Mouse (Mus musculus) stomach, embryonic 14.5 days (tissue): Measurements from ENCODE around the gene Fbf1. TPM values are rescaled to one million over a fixed set of nuclear protein-coding genes. Genes with fewer than 3 reads are reported as not detected.
"Not testable (repeated sequence)": the region's sequence is repeated elsewhere in the genome, so short reads cannot be mapped to it uniquely, and the experiment has no call there.

ENCODE experiments used
- ATAC-seq: fragments of 200-750 bp; cut with Nextera tagmentation; 2 replicates; pipeline ENCODE4 v1.8.0; 2017; ENCODE audit warnings: low read depth, moderate TSS enrichment; ENCODE audit not compliant: insufficient number of reproducible peaks, insufficient read depth, low FRiP score
- H3K27ac ChIP-seq: fragments of 300-500 bp; sonication (generic); 2 replicates; pipeline ENCODE4 v1.5.1; 2014; ENCODE audit warnings: mild to moderate bottlenecking, low read length, moderate library complexity, mixed read lengths
- H3K27me3 ChIP-seq: fragments of 300-500 bp; sonication (generic); 2 replicates; pipeline ENCODE4 v1.6.1; 2014; ENCODE audit warnings: low read length, control low read depth, mixed read lengths; ENCODE audit not compliant: control insufficient read depth, insufficient read depth
- H3K36me3 ChIP-seq: fragments of 300-500 bp; sonication (generic); 2 replicates; pipeline ENCODE4 v1.6.1; 2014; ENCODE audit warnings: mild to moderate bottlenecking, control low read depth, low read length, moderate library complexity, mixed read lengths; ENCODE audit not compliant: control insufficient read depth, insufficient read depth
- H3K4me1 ChIP-seq: fragments of 300-500 bp; sonication (generic); 2 replicates; pipeline ENCODE4 v1.6.1; 2014; ENCODE audit warnings: low read length, control low read depth, mixed read lengths; ENCODE audit not compliant: control insufficient read depth, insufficient read depth
- H3K4me2 ChIP-seq: fragments of 300-500 bp; sonication (generic); replicated peaks from 2 replicates; pipeline ENCODE4 v1.6.1; 2014; ENCODE audit warnings: low read depth, low read length, control low read depth
- H3K4me3 ChIP-seq: fragments of 300-500 bp; sonication (generic); 2 replicates; pipeline ENCODE4 v1.5.1; 2014; ENCODE audit warnings: low read depth, low read length, control low read depth
- H3K9ac ChIP-seq: fragments of 300-500 bp; sonication (generic); replicated peaks from 2 replicates; pipeline ENCODE4 v1.6.1; 2014; ENCODE audit warnings: low read depth, mild to moderate bottlenecking, control low read depth, low read length, moderate library complexity, mixed read lengths
- H3K9me3 ChIP-seq: fragments of 300-500 bp; sonication (generic); 2 replicates; pipeline ENCODE4 v1.6.1; 2016; ENCODE audit warnings: low read depth, low read length, control low read depth; ENCODE audit not compliant: control insufficient read depth
- WGBS: fragments of 180-500 bp; shearing (Covaris S2); extraction: QIAGEN DNeasy Blood & Tissue Kit; methylation state at CpG from one replicate; pipeline ENCODE4 v1.1.7; 2014; 5-methylcytosine and 5-hydroxymethylcytosine counted together
- polyA plus RNA-seq: library from polyadenylated mRNA; unstranded; fragments of >200 nt; fragmentation: Nextera tagmentation; extraction: Ambion mirVana; gene quantifications from 2 replicates; pipeline ENCODE4 v1.2.1, GENCODE M21; 2014

The Fbf1 gene
- polyA plus RNA-seq, 1 experiment from 2014 or later: 29.3 TPM

GRCm38 (mm10) chr11:116129091-116129790 lies 38.7 kb downstream of the Fbf1 start:
- H3K9ac ChIP-seq: no peak overlapping the region
- peak overlapping the region; percentile 55; the same call in 1 of the 2 replicates for H3K4me3 ChIP-seq
- no peak for ATAC-seq

DNA sequence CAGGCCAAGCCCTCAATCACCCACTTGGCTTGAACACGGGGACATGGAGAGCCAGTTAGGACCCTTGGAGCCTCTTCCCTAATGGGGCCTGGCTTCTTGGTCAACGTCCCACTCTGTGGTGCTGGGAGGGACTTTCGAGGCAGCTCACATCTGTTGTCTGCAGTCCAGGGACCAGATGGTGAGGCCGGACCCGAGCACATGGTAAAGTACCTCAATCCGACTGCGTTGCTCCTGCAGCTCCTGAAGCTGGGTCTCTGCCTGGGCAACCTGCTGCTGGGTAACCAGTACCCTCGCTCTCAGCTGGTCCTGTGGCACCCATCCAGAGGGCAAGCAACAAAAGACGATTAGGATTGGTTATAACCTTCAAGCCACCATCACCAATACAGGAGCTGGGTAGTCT lies 40.0 kb downstream of the Fbf1 start:
- peaks cover 11% of the 10 kb centered on the region; the same call in 1 of the 2 replicates for H3K36me3 ChIP-seq
- no peaks in the 10 kb centered on the region; the same call in 1 of the 2 replicates for H3K9me3 ChIP-seq
- H3K27me3 ChIP-seq: no peaks in the 10 kb centered on the region
- no peak overlapping the region for H3K4me3 ChIP-seq
- no peak overlapping the region; the same call in 1 of the 2 replicates for H3K27ac ChIP-seq
- WGBS: 63% methylated on average over 9 of the region's 9 CpGs
- no peak for ATAC-seq
- H3K4me1 ChIP-seq: peaks cover 25% of the 10 kb centered on the region
- no peak overlapping the region for H3K9ac ChIP-seq
- no peak overlapping the region for H3K4me2 ChIP-seq

More at GRCm38 (mm10) chr11:116129091-116129790, 38.7 kb downstream of the Fbf1 start:
- 78% methylated on average over 9 of the region's 9 CpGs for WGBS
- Histone ChIP-seq H3K36me3 (peaks cover 11% of the 10 kb centered on the region; the same call in 1 of the 2 replicates), H3K27ac (no peak overlapping the region), H3K27me3 (no peaks in the 10 kb centered on the region), H3K4me1 (peaks cover 25% of the 10 kb centered on the region), H3K4me2 (peak overlapping the region; percentile 62), H3K9me3 (no peaks in the 10 kb centered on the region; the same call in 1 of the 2 replicates)

- Histone ChIP-seq H3K4me1 (peaks cover 25% of the 10 kb centered on the region), H3K27me3 (no peaks in the 10 kb centered on the region)
These were observed 40.6 kb downstream of the Fbf1 start, which contains the start of gene Trim47 for GRCm38 (mm10) chr11:116127156-116127980. TSS of gene Trim47 (minus strand) at chr11:116127210.

DNA sequence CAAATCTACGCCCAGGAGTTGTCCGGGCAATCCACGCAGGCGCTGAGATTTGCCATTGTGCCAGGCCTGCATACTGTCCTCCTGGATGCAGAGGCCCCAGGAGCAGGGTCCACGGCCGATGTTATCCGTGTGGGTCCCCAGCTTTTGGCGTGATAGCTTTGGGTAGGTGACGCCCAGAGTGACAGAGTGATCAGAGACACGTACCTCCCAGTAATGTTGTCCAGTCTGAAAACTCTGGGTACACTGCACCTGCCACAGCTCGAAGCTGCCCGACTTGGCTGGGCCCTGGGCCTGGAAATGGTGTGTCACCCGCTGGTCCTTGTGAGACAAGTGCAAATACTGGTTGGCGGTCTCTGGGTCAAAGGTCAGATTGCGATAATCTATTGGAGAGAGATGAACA lies 41.7 kb downstream of the Fbf1 start:
- no peaks in the 10 kb centered on the region for H3K27me3 ChIP-seq
- peaks cover 21% of the 10 kb centered on the region for H3K4me1 ChIP-seq
- H3K4me3 ChIP-seq: no peak overlapping the region
- H3K4me2 ChIP-seq: no peak overlapping the region
- H3K27ac ChIP-seq: no peak overlapping the region
- 94% methylated on average over 15 of the region's 15 CpGs for WGBS
- H3K9ac ChIP-seq: no peak overlapping the region
- H3K9me3 ChIP-seq: no peaks in the 10 kb centered on the region; the same call in 1 of the 2 replicates
- no peak for ATAC-seq
- H3K36me3 ChIP-seq: peaks cover 6% of the 10 kb centered on the region; the same call in 1 of the 2 replicates

More at GRCm38 (mm10) chr11:116127156-116127980, 40.6 kb downstream of the Fbf1 start, which contains the start of gene Trim47:
- Histone ChIP-seq H3K9ac (no peak within 1 kb of the TSS), H3K4me2 (peak within 1 kb of the TSS; percentile 35), H3K4me3 (0 out of 2 replicates have a peak within 1 kb of the TSS, but pooled peaks have one; percentile 5), H3K27ac (peak within 1 kb of the TSS; percentile 2; the same call in 1 of the 2 replicates), H3K9me3 (no peaks in the 10 kb centered on the region; the same call in 1 of the 2 replicates), H3K36me3 (peaks cover 11% of the 10 kb centered on the region; the same call in 1 of the 2 replicates)
- peak; percentile 50; the same call in 1 of the 2 replicates for ATAC-seq
- 28% methylated on average over 23 of the region's 23 CpGs for WGBS

GRCm38 (mm10) chr11:116121731-116122245 lies 46.2 kb downstream of the Fbf1 start:
- H3K4me2 ChIP-seq, H3K27me3 ChIP-seq, ATAC-seq, H3K9me3 ChIP-seq, H3K4me1 ChIP-seq, H3K4me3 ChIP-seq, H3K36me3 ChIP-seq, H3K9ac ChIP-seq, H3K27ac ChIP-seq: not testable (repeated sequence)
- WGBS: 95% methylated on average over 8 of the region's 8 CpGs

GRCm38 (mm10) chr11:116117819-116118218 lies 50.1 kb downstream of the Fbf1 start:
- no peak overlapping the region for H3K4me2 ChIP-seq
- H3K9me3 ChIP-seq: no peaks in the 10 kb centered on the region
- H3K9ac ChIP-seq: no peak overlapping the region
- H3K36me3 ChIP-seq: no peaks in the 10 kb centered on the region
- H3K27ac ChIP-seq: no peak overlapping the region
- ATAC-seq: no peak
- no peak overlapping the region for H3K4me3 ChIP-seq
- no peaks in the 10 kb centered on the region for H3K4me1 ChIP-seq
- H3K27me3 ChIP-seq: no peaks in the 10 kb centered on the region

GRCm38 (mm10) chr11:116117241-116117640 lies 50.7 kb downstream of the Fbf1 start:
- no peak for ATAC-seq
- 69% methylated on average over 12 of the region's 12 CpGs for WGBS

DNA sequence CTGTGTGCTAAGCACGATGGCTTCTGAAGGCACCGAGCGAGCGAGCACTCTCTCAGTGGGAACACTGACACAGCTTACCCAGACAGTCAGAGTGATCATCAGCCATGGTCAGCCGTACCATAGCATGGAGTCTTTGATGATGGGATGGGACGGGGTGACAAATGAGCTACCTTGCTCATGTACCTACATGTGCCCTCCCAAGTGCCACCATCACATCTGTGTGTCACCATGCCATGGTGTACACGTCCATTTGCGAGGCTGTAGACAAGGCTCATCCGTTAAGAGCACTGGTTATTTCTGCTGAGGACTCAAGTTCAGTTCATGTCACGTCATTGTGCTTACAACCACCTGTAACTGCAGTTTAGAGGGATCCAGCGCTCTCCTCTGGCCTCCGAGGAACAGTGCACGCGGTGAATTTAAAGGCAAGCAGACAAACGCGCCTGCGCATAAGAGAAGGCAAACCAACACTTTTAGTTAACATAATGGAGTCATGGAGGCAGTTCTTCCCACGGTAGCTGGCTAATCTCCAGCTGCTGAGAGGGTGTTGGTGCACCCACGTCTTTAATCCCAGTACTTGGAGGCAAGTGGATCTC lies 56.3 kb downstream of the Fbf1 start:
- no peak overlapping the region for H3K9ac ChIP-seq
- no peak overlapping the region for H3K27ac ChIP-seq
- H3K4me1 ChIP-seq: peaks cover 33% of the 10 kb centered on the region; the same call in 1 of the 2 replicates
- no peak overlapping the region for H3K4me3 ChIP-seq
- 88% methylated on average over 19 of the region's 19 CpGs for WGBS
- H3K4me2 ChIP-seq: no peak overlapping the region
- H3K27me3 ChIP-seq: peaks cover 17% of the 10 kb centered on the region
- no peak for ATAC-seq
- no peaks in the 10 kb centered on the region for H3K9me3 ChIP-seq
- no peaks in the 10 kb centered on the region for H3K36me3 ChIP-seq

More at GRCm38 (mm10) chr11:116117241-116117640, 50.7 kb downstream of the Fbf1 start:
- Histone ChIP-seq H3K9me3 (no peaks in the 10 kb centered on the region), H3K36me3 (no peaks in the 10 kb centered on the region), H3K4me2 (no peak overlapping the region), H3K9ac (no peak overlapping the region), H3K4me3 (no peak overlapping the region), H3K27me3 (no peaks in the 10 kb centered on the region), H3K4me1 (no peaks in the 10 kb centered on the region), H3K27ac (no peak overlapping the region)
